Mouse (Mus musculus) retina, embryonic 14.5 days (tissue): ENCODE data around the gene Sdc4.

Experiments
- DNase-seq: peaks from one replicate; pipeline ENCODE4 v3.0.0-alpha.2; 2015; ENCODE audit warnings: low spot score

The Sdc4 gene

GRCm38 (mm10) chr2:164403396-164404081 lies 40.1 kb downstream of the Sdc4 start:
- DNase-seq = no peak

- DNase-seq = peak; percentile 89
Measured at GRCm38 (mm10) chr2:164402906-164403305, 40.8 kb downstream of the Sdc4 start, which contains the start of gene Rbpjl. Gene Rbpjl, plus strand, starts transcription at chr2:164403141.

- DNase-seq = no peak
Measured at GRCm38 (mm10) chr2:164396911-164397310, 46.8 kb downstream of the Sdc4 start.

- DNase-seq = no peak
Measured at GRCm38 (mm10) chr2:164396076-164396475, 47.6 kb downstream of the Sdc4 start.

GRCm38 (mm10) chr2:164393126-164393525 lies 50.6 kb downstream of the Sdc4 start:
- no peak for DNase-seq

- peak; percentile 91 for DNase-seq
Measured at GRCm38 (mm10) chr2:164389499-164389898, 54.2 kb downstream of the Sdc4 start.

- DNase-seq = peak; percentile 56
Measured at GRCm38 (mm10) chr2:164389020-164389419, 54.7 kb downstream of the Sdc4 start, which contains the start of gene Slpi. Gene Slpi, minus strand, starts transcription at chr2:164389095.

- DNase-seq = peak; percentile 65
Measured at GRCm38 (mm10) chr2:164386953-164387352, 56.7 kb downstream of the Sdc4 start.

GRCm38 (mm10) chr2:164385927-164386763 lies 57.5 kb downstream of the Sdc4 start:
- DNase-seq = peak; percentile 73

GRCm38 (mm10) chr2:164383656-164384399 lies 59.9 kb downstream of the Sdc4 start:
- DNase-seq = no peak

GRCm38 (mm10) chr2:164382971-164383370 lies 60.7 kb downstream of the Sdc4 start:
- DNase-seq = no peak

- no peak for DNase-seq
Measured at GRCm38 (mm10) chr2:164381726-164382125, 62.0 kb downstream of the Sdc4 start.

- DNase-seq = no peak
Measured at GRCm38 (mm10) chr2:164377478-164378426, 65.9 kb downstream of the Sdc4 start.
